Mouse (Mus musculus): ENCODE measurements around the gene A1cf.

Gene A1cf

DNA sequence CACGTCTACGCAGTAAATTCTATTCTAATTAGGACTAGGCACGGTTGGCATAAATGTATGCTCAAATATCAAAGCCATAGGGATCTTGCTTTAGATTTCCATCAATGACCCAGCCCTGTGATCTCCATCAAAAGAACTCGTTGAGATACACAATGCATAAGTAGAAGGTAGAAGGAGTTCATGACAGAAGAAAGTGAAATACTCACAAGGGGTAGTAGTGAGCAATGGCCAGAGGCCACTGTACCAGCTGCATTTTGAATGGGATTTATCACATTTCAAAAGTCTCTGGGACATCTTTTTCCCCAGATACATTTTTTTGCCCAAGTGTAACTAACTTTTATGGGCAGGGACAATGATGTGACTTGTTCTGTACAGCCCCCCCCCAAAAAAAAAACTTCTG is 85.7 kb downstream of the A1cf start:
- DNase-seq = no peak

DNA sequence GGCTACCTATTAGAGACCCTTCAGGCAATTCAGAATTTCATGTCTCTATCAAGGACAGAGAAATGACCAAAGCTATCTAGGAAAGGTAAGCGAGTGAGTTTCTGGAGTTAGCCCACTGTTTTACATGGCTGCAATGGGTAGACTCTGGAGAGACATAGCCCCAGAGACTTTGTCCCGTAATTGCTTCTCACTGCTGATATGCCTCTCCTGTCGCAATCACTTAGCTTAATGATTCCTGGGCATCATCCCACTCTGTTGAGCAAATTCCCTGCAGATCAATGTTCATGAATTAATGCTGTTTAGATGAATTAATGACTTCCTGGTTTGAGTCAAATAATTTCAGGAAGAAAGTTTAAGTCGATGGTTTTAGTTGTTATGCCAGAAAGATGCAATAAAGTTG is 86.1 kb downstream of the A1cf start:
- DNase-seq = no peak

DNA sequence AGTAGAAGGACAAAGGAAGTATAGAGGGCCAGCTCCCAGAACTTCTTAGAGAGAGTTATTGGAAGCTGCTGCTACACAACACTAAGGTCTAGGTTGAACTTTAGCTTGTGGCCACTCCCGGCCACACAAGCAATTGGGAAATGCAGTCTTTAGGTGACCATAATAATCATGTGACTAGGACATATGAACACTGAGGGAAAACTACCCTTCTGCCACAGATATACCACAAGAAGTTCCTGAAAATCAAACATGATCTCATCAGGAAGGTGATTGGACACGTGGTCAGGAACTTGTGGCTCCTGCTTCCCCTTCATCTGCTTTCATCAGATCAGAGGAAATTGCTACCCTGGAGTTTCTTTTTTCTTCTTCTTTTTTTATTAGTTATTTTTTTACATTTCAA is 87.8 kb downstream of the A1cf start:
- no peak for DNase-seq

DNA sequence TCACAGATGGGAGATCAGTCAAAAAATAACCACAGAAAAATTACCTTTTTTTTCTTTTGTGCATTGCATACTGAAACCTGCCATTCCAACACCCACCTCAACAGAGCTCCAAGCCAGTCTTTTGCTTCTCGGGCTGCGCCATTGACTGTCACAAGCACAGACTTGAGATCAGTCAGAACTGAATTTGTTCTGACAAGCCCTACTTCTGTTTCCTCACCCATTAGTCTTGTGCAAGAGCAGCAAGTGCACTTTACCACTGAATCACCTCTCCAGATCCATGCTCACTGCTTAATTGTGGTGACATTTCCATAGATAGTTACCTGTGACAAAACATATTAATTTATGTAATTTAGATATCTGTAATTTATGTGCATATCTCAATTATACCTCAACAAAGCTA is 91.9 kb downstream of the A1cf start:
- no peak for DNase-seq

DNA sequence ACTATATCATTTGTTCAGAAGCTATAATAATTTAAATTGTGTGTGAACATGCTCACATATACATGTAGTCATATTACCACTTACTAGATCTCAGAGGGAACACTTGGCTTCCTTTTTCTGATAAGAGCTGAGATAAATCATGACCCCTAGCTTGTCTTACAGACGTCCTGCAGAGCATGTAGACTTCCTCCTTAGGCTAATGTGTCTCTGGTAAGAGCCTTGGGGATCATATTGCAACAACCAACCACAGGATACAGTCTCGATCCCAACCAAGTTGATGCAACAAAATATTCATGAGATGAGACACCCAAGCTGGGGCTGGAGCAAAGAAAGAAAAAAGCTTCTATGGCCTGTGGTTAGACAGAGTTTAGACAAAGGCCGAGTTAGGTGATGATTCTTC is 94.6 kb downstream of the A1cf start:
- no peak for DNase-seq

DNA sequence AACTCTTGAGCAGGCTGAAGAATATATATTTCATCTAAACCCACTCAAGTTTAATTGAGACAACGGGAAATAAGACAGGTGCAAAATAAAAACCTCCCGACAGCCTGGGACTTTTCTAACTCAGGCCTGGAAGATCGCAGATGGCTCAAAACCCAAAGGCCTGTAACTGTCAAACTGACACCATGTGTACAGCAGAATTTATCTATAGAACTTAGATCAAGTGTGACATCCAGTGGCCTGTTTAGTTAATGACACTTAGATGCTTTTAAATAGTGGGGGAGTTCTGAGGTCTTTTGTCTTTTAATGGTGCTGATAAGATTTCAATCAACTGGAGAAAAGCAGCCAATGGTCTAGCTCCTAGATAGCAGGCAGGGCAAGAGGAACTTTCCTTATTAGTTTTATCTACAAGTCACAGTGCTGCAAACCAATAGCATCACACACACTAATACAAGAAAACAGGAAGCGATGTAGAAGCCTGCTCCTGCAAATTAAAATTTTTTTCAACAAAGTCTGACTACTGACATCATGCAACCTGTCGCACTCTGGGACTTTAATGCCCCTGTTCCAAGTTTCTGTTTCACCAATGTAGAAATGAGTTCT is 99.5 kb downstream of the A1cf start:
- peak; percentile 2 to 8 for DNase-seq

DNA sequence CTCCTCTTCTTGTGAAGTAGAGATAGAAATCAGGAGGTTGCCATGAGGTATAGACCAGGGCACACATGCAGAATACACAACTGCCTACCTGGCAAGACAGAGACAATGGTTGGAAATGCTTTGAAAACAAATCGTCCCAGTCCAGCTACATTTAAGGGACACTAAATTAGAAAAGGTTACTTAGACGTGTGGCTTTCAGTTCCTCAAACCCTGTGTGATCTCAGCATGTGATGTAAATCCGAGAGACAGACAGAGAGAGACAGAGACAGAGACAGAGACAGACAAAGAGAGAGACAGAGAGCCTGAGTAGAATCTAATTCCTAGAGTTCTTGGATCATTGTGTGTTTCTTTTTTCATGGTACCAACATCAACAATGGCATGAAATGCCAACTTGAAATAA is 102.8 kb downstream of the A1cf start:
- no peak for DNase-seq

DNA sequence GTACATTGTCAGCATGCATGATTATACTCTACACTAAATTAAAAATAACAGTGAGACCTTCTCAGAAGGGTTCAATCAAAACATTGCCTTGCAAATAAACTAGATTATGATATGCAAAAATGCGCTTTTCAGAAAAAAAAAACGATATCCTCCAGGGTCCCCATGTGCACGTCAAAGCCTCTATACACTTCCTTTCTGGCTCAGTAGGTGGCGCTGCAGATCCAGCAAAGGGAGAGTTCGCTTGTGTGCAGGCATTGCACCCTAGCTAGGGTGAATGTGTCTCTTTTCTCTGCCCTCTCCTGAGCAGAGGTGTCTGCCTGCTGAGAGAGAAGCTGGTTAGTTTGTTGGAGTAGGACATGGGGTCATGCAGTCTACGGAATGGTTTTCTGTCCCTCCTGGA is 103.4 kb downstream of the A1cf start:
- peak; percentile 88 to 95 for DNase-seq

DNA sequence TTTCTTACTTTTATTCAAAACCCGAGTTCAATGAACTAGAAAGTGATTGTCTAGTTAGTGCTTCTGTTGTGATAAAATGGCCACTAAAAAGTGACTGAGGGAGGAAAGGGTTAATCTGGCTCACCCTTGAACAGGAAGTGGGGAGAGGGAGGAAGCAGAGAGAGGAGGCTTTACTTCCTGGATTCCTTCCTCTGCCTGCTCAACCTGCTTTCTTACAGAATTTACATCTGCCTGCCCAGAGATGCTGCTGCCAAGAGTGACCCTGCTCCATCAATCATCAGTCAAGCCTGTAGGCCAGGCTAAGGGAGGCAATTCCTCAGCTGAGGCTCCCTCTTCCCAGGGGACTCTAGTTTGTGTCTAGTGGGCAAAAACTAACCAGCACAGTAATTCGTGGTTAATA is 107.3 kb downstream of the A1cf start:
- DNase-seq = no peak

DNA sequence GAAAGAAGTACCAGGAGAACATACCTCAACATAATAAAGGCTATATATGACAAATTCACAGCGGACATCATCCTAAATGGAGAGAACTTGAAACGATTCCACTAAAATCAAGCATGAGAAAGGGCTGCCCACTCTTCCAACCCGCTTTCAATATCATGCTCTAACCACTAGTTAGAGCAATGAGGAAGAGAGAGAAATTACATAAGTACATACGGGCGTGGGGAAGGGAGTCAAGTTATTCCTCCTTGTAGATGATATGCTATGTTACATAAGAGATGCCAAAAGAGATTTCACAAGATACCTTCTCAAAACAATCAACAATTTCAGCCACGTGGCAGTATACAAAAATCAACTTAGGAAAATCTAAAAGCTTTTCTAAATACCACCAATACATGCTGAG is 122.5 kb downstream of the A1cf start:
- DNase-seq = no peak

DNA sequence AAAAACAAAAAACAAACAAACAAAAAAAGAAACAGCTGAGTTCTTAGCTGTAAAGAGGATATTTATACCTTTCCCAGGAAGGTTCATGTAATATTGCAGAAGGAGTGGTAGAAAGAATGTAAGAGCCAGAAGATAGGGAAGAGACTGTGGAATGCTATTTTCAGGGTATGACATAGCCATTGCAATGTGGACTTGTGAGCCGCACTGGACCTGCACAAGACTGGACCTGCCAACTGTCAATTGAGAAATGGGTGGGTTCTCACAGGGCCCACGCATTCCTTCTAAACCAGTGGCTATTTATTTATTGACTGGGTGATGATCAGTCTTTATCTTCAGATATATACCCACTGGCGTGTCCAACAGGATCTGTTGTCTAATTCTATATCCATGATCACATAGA is 128.4 kb downstream of the A1cf start:
- DNase-seq = no peak
